9 mouse cellular contexts compared by ENCODE assay signal in genomic region chr15:99704041-99704681, GRCm38 (mm10). TPM values are rescaled to one million over a fixed set of nuclear protein-coding genes. Genes with fewer than 3 reads are reported as not detected.
DNase-seq lines count a peak whose midpoint lies in the region; ATAC-seq and TF ChIP-seq lines count a peak whose summit lies in the region.
"Had no signal": no experiment of that assay in that cellular context is flagged by ENCODE, and none has a peak within 500 bp of the region (broad histone marks: within the 10 kb centered on the region; RNA-seq: fewer than 3 reads in every experiment).

No protein-coding gene starts in this region.

- peak; percentile 54; the same call in 1 of the 2 replicates for TF ChIP-seq POLR2A in heart, adult 2 months (IDR thresholded peaks at IDR 0.05; ENCODE audit: insufficient read depth, low read depth, low read length)

- H3K9ac ChIP-seq in heart, adult 2 months (ENCODE audit: low read depth, low read length): peak overlapping the region; percentile 51
- peak overlapping the region; percentile 90 for H3K9ac ChIP-seq in heart, embryonic 13.5 days
- H3K9ac ChIP-seq in kidney, postnatal 0 days (ENCODE audit: low read depth, low read length): no peak overlapping the region

- ATAC-seq in heart, embryonic 13.5 days (ENCODE audit: extremely low read depth, insufficient number of reproducible peaks, low FRiP score, low TSS enrichment): no peak
- ATAC-seq in kidney, postnatal 0 days (replicated peaks; ENCODE audit: low FRiP score, low read depth): no peak
- no peak for ATAC-seq in granulocyte monocyte progenitor cell, adult 5-6 weeks (replicated peaks; ENCODE audit: poor library complexity, severe bottlenecking)

- intact Hi-C loops in heart, adult 2 months (cut with DNase I): no loop called here

- H3K4me3 ChIP-seq in heart, adult 2 months: peak overlapping the region; percentile 36
- H3K4me3 ChIP-seq in heart, embryonic 13.5 days: peak overlapping the region; percentile 69
- no peak overlapping the region for H3K4me3 ChIP-seq in kidney, postnatal 0 days (replicated peaks; ENCODE audit: low read depth, low read length)

- peak overlapping the region; percentile 99 for H3K27ac ChIP-seq in heart, adult 2 months
- peak overlapping the region; percentile 95 for H3K27ac ChIP-seq in heart, embryonic 13.5 days (replicated peaks)
- peak overlapping the region; percentile 54 for H3K27ac ChIP-seq in kidney, postnatal 0 days

- H3K79me2 ChIP-seq in heart, adult 2 months (replicated peaks; ENCODE audit: control insufficient read depth, insufficient read depth, low read length): no peaks in the 10 kb centered on the region

- DNase-seq in heart, adult 2 months: no peak
- DNase-seq in heart, adult 9 months (ENCODE audit: low spot score in 2 of 2): no peak
- DNase-seq in ZHBTc4 (ENCODE audit: low read depth, low spot score): peak; percentile 75
- no peak for DNase-seq in kidney, postnatal 0 days (ENCODE audit: low spot score)
- DNase-seq in right cerebral cortex, postnatal 25 days: peak; percentile 53
- no peak for DNase-seq in testis, postnatal 10 days (ENCODE audit: low spot score)

- no peaks in the 10 kb centered on the region for H3K9me3 ChIP-seq in heart, embryonic 13.5 days
- H3K9me3 ChIP-seq in kidney, postnatal 0 days (replicated peaks; ENCODE audit: low read length): no peaks in the 10 kb centered on the region

- WGBS in heart, adult 2 months: 23% methylated on average over 23 of the region's 23 CpGs
- WGBS in heart, embryonic 13.5 days: 51% methylated on average over 23 of the region's 23 CpGs
- 52% methylated on average over 23 of the region's 23 CpGs for WGBS in kidney, postnatal 0 days

- H3K27me3 ChIP-seq in heart, adult 2 months (ENCODE audit: control insufficient read depth, insufficient read depth, low read length): no peaks in the 10 kb centered on the region
- H3K27me3 ChIP-seq in heart, embryonic 13.5 days (replicated peaks): no peaks in the 10 kb centered on the region
- H3K27me3 ChIP-seq in kidney, postnatal 0 days (ENCODE audit: insufficient read depth, low read length): no peaks in the 10 kb centered on the region
- H3K27me3 ChIP-seq: CH12.LX had no signal

- peaks cover 4% of the 10 kb centered on the region for H3K4me1 ChIP-seq in heart, adult 2 months (ENCODE audit: control insufficient read depth, insufficient read depth, low read length)
- H3K4me1 ChIP-seq in heart, embryonic 13.5 days: peaks cover 47% of the 10 kb centered on the region
- H3K4me1 ChIP-seq in kidney, postnatal 0 days (replicated peaks; ENCODE audit: insufficient read depth, low read length): peaks cover 21% of the 10 kb centered on the region

- TF ChIP-seq CTCF in heart, adult 2 months (IDR thresholded peaks at IDR 0.05): no peak
- TF ChIP-seq CTCF in kidney, postnatal 0 days (IDR thresholded peaks at IDR 0.05; ENCODE audit: low read depth): no peak

- peaks cover 5% of the 10 kb centered on the region for H3K36me3 ChIP-seq in heart, adult 2 months (ENCODE audit: control insufficient read depth, insufficient read depth, low read length)
- H3K36me3 ChIP-seq in heart, embryonic 13.5 days: peaks cover 49% of the 10 kb centered on the region
- peaks cover 31% of the 10 kb centered on the region for H3K36me3 ChIP-seq in kidney, postnatal 0 days (ENCODE audit: insufficient read depth, low read length)

- peak overlapping the region; percentile 79 for H3K4me2 ChIP-seq in heart, embryonic 13.5 days
- H3K4me2 ChIP-seq in kidney, postnatal 0 days (ENCODE audit: low read length): peak overlapping the region; percentile 23; the same call in 1 of the 2 replicates

- no peak for TF ChIP-seq EP300 in heart, adult 2 months (IDR thresholded peaks at IDR 0.05; ENCODE audit: insufficient read depth, low read depth, low read length)

RNA-seq across cellular contexts. Expression of gene Gm17349, which starts 1.1 kb away (rescaled TPM):
- 1 to 10 TPM; 3.7 to 4.1 TPM for total RNA-seq in heart, adult 2 months (2021)
- polyA plus RNA-seq in heart, adult 2 months (2012; rRNA removed): not detected in 2 replicates
- not detected in 2 replicates for polyA plus RNA-seq in heart, embryonic 13.5 days (2015; fragmentation: Nextera tagmentation; extraction: Ambion mirVana)
- polyA plus RNA-seq in kidney, postnatal 0 days (2015; fragmentation: Nextera tagmentation; extraction: Ambion mirVana): not detected in 2 replicates
- total RNA-seq in granulocyte monocyte progenitor cell, adult 5-6 weeks (2014; fragmentation: Nextera tagmentation): not detected in 2 replicates
- total RNA-seq in granulocyte monocyte progenitor cell, adult 5-6 weeks (2017): not detected in 2 replicates

RNA-seq across cellular contexts. Expression of gene Smarcd1, which starts 2.2 kb away (rescaled TPM):
- 10 to 100 TPM; 20.1 to 20.6 TPM for total RNA-seq in heart, adult 2 months (2021)
- polyA plus RNA-seq in heart, adult 2 months (2012; rRNA removed): 39.0 and 58.0 TPM in 2 replicates
- 22.1 and 22.3 TPM in 2 replicates for polyA plus RNA-seq in heart, embryonic 13.5 days (2015; fragmentation: Nextera tagmentation; extraction: Ambion mirVana)
- polyA plus RNA-seq in kidney, postnatal 0 days (2015; fragmentation: Nextera tagmentation; extraction: Ambion mirVana): 44.2 and 46.5 TPM in 2 replicates
- total RNA-seq in granulocyte monocyte progenitor cell, adult 5-6 weeks (2014; fragmentation: Nextera tagmentation): 29.8 and 34.7 TPM in 2 replicates
- total RNA-seq in granulocyte monocyte progenitor cell, adult 5-6 weeks (2017): 16.3 and 28.0 TPM in 2 replicates

RNA-seq across cellular contexts. Expression of gene Gpd1, which starts 13.2 kb away (rescaled TPM):
- total RNA-seq in heart, adult 2 months (2021): 10 to 100 TPM; 51.4 to 64.6 TPM
- 125 and 177 TPM in 2 replicates for polyA plus RNA-seq in heart, adult 2 months (2012; rRNA removed)
- polyA plus RNA-seq in heart, embryonic 13.5 days (2015; fragmentation: Nextera tagmentation; extraction: Ambion mirVana): 1.3 and 1.8 TPM in 2 replicates
- polyA plus RNA-seq in kidney, postnatal 0 days (2015; fragmentation: Nextera tagmentation; extraction: Ambion mirVana): 46.1 and 54.1 TPM in 2 replicates
- total RNA-seq in granulocyte monocyte progenitor cell, adult 5-6 weeks (2014; fragmentation: Nextera tagmentation): 0.68 and 0.86 TPM in 2 replicates
- 0.10 and 0.34 TPM in 2 replicates for total RNA-seq in granulocyte monocyte progenitor cell, adult 5-6 weeks (2017)

RNA-seq across cellular contexts. Expression of gene Cox14, which starts 21.3 kb away (rescaled TPM):
- 100 to 1,000 TPM; 215 to 236 TPM for total RNA-seq in heart, adult 2 months (2021)
- 326 and 358 TPM in 2 replicates for polyA plus RNA-seq in heart, adult 2 months (2012; rRNA removed)
- polyA plus RNA-seq in heart, embryonic 13.5 days (2015; fragmentation: Nextera tagmentation; extraction: Ambion mirVana): 155 and 181 TPM in 2 replicates
- polyA plus RNA-seq in kidney, postnatal 0 days (2015; fragmentation: Nextera tagmentation; extraction: Ambion mirVana): 279 and 297 TPM in 2 replicates
- 57.0 and 57.1 TPM in 2 replicates for total RNA-seq in granulocyte monocyte progenitor cell, adult 5-6 weeks (2014; fragmentation: Nextera tagmentation)
- 38.9 and 47.3 TPM in 2 replicates for total RNA-seq in granulocyte monocyte progenitor cell, adult 5-6 weeks (2017)

RNA-seq across cellular contexts. Expression of gene Asic1, which starts 34.0 kb away (rescaled TPM):
- total RNA-seq in heart, adult 2 months (2021): under 1 TPM; 0.42 to 0.50 TPM
- polyA plus RNA-seq in heart, adult 2 months (2012; rRNA removed): 1.3 TPM in 2 replicates
- polyA plus RNA-seq in heart, embryonic 13.5 days (2015; fragmentation: Nextera tagmentation; extraction: Ambion mirVana): 1.6 and 1.8 TPM in 2 replicates
- 1.1 and 1.5 TPM in 2 replicates for polyA plus RNA-seq in kidney, postnatal 0 days (2015; fragmentation: Nextera tagmentation; extraction: Ambion mirVana)
- total RNA-seq in granulocyte monocyte progenitor cell, adult 5-6 weeks (2014; fragmentation: Nextera tagmentation): not detected in 2 replicates
- total RNA-seq in granulocyte monocyte progenitor cell, adult 5-6 weeks (2017): not detected in 2 replicates

Comparison
In these comparisons a context has a peak if more than half of its experiments do, and no peak if none do; other contexts are left out.
1. RNA of gene Gpd1, which starts 13.2 kb away (polyA plus RNA-seq): 125 to 177 TPM in heart, adult 2 months and 46.1 to 54.1 TPM in kidney, postnatal 0 days; 1.3 to 1.8 TPM in heart, embryonic 13.5 days; every median in the first group is over 10 times any median in the second.
2. DNase-seq: peak in ZHBTc4 (single experiment) and right cerebral cortex, postnatal 25 days (single experiment); none in heart, adult 2 months (0 of 2), heart, adult 9 months (0 of 2), kidney, postnatal 0 days (single experiment) and testis, postnatal 10 days (single experiment).
3. Peak in every context shown above with its lines, with median percentiles within 50 percentile points of each other: H3K27ac ChIP-seq.